Mouse (Mus musculus) liver, adult 2 months (tissue): Measurements from ENCODE around the gene Lmnb2. TPM values are rescaled to one million over a fixed set of nuclear protein-coding genes. Genes with fewer than 3 reads are reported as not detected.
A peak's percentile ranks its signal among the peaks of the same experiment; 100 is the strongest.

ENCODE experiments used
- DNase-seq: peaks from one replicate; pipeline ENCODE4 v3.0.0-alpha.2; 2011; ENCODE audit warnings: low read depth, low spot score; ENCODE audit errors: extremely low read depth
- H3K27ac ChIP-seq: fragments of 200-500 bp; replicated peaks from 2 replicates; pipeline ENCODE4 v1.5.1; 2012; ENCODE audit warnings: low read depth, mild to moderate bottlenecking, control low read depth, inconsistent platforms, low read length; ENCODE audit not compliant: insufficient read depth
- H3K27me3 ChIP-seq: fragments of 200-500 bp; 2 replicates; pipeline ENCODE4 v1.6.1; 2012; ENCODE audit warnings: mild to moderate bottlenecking, moderate library complexity, low read length, inconsistent platforms; ENCODE audit not compliant: control insufficient read depth, insufficient read depth
- H3K36me3 ChIP-seq: fragments of 200-500 bp; 2 replicates; pipeline ENCODE4 v1.6.1; 2012; ENCODE audit warnings: low read length, inconsistent platforms; ENCODE audit not compliant: control insufficient read depth, insufficient read depth
- H3K4me1 ChIP-seq: fragments of 200-500 bp; 2 replicates; pipeline ENCODE4 v1.6.1; 2011; ENCODE audit warnings: low read length; ENCODE audit not compliant: control insufficient read depth, insufficient read depth
- H3K4me3 ChIP-seq: fragments of 200-500 bp; 2 replicates; pipeline ENCODE4 v1.5.1; 2011; ENCODE audit warnings: low read depth, mild to moderate bottlenecking, control low read depth, low read length, moderate library complexity; ENCODE audit not compliant: insufficient read depth
- H3K79me2 ChIP-seq: fragments of 200-500 bp; 2 replicates; pipeline ENCODE4 v1.6.1; 2012; ENCODE audit warnings: inconsistent platforms, mild to moderate bottlenecking, low read length, moderate library complexity; ENCODE audit not compliant: control insufficient read depth, insufficient read depth
- H3K9ac ChIP-seq: fragments of 200-500 bp; 2 replicates; pipeline ENCODE4 v1.6.1; 2012; ENCODE audit warnings: low read depth, mild to moderate bottlenecking, control low read depth, inconsistent platforms, low read length
- CTCF ChIP-seq: fragments of 200-500 bp; IDR thresholded peaks from 2 replicates; pipeline ENCODE4 v1.5.1; 2011; ENCODE audit warnings: low read depth, low read length, control low read depth
- POLR2A ChIP-seq: fragments of 200-500 bp; IDR thresholded peaks from 2 replicates; pipeline ENCODE4 v1.6.1; 2011; ENCODE audit warnings: low read length, control low read depth; ENCODE audit not compliant: insufficient read depth; ENCODE audit errors: extremely low read depth
- WGBS: fragments of 180-500 bp; shearing (Covaris S2); methylation state at CpG from one replicate; pipeline ENCODE4 v1.1.7; 2018; 5-methylcytosine and 5-hydroxymethylcytosine counted together
- polyA plus RNA-seq: library from polyadenylated mRNA; depleted of rRNA; stranded (reverse); fragments of >200 nt; gene quantifications from 2 replicates; pipeline ENCODE4 v1.2.3, GENCODE M21; 2012
- total RNA-seq: library from RNA; depleted of rRNA; stranded (reverse); fragments of >200 nt; gene quantifications from 2 replicates; pipeline ENCODE4 v1.2.3, GENCODE M21; 2014

Lmnb2 gene
- total and polyA plus RNA-seq, 2 experiments, result 3.3 to 6.6 TPM

DNA sequence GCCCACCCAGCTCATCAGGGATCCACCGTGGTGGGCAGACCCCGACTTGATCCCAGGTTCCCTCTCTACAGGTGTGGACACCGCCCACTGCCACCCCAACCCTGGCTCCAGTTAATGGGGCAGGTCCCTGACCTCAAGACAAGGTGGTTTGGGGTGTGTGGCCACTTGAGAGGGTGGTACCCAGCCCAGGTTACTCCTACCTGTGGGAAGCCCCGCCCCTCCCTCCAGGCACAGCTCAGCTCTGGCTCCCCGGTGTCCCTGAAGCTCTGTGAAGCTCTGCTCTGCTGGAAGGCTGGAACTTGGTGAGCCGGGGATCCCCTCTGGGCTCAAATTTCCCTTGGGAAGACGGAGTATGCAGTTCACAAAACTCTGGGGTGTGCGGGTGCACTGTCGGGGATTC lies 46.5 kb downstream of the Lmnb2 start, which contains the start of gene Tmprss9:
TSS of gene Tmprss9 (plus strand) at position 268 of the 400 bp plus-strand sequence.
- Histone ChIP-seq H3K27ac (peak within 1 kb of the TSS; percentile 14; the same call in 1 of the 2 replicates), H3K36me3 (no peaks in the 10 kb centered on the region), H3K9ac (0 out of 2 replicates have a peak within 1 kb of the TSS, but pooled peaks have one; percentile 4), H3K4me3 (no peak within 1 kb of the TSS), H3K79me2 (no peaks in the 10 kb centered on the region), H3K27me3 (no peaks in the 10 kb centered on the region), H3K4me1 (peaks cover 5% of the 10 kb centered on the region)
- TF ChIP-seq CTCF (no peak), POLR2A (no peak)
- DNase-seq, result no peak
- WGBS, result 44% methylated on average over 9 of the region's 9 CpGs

DNA sequence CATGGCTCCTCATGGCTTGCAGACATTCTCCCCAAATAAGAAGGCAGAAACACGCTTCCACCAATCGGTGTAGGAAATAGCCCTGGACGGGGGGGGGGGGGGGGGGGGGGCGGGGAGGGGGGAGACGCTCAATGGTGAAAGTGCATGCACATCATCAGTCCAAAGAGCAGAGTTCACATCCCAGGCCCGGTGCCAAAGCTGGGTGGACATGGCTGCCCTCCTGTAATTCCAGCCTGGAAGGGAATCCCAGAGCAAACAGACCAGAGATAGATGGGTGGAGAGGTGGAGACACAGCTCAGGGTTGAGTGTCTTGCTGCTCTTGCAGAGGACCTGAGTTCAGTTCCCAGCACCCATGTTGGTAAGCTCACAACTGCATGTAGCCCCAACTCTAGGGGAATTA lies 47.1 kb downstream of the Lmnb2 start:
- Histone ChIP-seq H3K27me3 (no peaks in the 10 kb centered on the region), H3K79me2 (no peaks in the 10 kb centered on the region), H3K27ac (peak overlapping the region; percentile 14; the same call in 1 of the 2 replicates), H3K9ac (0 out of 2 replicates have a peak overlapping the region, but pooled peaks have one; percentile 4), H3K4me1 (peaks cover 5% of the 10 kb centered on the region), H3K36me3 (no peaks in the 10 kb centered on the region), H3K4me3 (no peak overlapping the region)
- peak; percentile 92 for DNase-seq
- 5% methylated on average over 4 of the region's 6 CpGs for WGBS
- TF ChIP-seq POLR2A (no peak), CTCF (no peak)

DNA sequence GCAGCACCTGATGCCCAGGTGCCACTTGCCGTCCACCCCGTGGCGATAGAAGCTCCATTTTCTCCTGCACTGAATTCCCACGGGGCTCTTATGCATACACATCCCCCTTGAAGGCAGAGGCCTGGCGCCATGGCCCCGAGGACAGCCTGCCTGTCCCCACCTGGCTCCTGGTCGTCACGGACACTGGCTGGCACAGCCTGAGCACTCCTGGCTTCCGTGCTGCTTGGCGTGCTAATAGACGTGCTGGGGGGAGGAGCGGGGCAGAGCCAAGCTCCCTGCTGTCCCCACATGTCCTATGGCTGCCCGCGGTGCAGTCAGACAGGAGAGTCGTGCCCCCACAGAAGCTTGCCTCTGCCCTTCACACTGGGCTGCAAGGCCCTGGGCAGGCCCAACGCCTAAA lies 53.6 kb downstream of the Lmnb2 start:
- H3K4me1 ChIP-seq, result no peaks in the 10 kb centered on the region
- H3K27ac ChIP-seq, result no peak overlapping the region
- no peak overlapping the region for H3K9ac ChIP-seq
- WGBS, result 83% methylated on average over 16 of the region's 16 CpGs
- no peaks in the 10 kb centered on the region for H3K79me2 ChIP-seq
- TF ChIP-seq CTCF (no peak), POLR2A (no peak)
- no peaks in the 10 kb centered on the region for H3K27me3 ChIP-seq
- H3K4me3 ChIP-seq, result no peak overlapping the region
- DNase-seq, result no peak
- H3K36me3 ChIP-seq, result no peaks in the 10 kb centered on the region

DNA sequence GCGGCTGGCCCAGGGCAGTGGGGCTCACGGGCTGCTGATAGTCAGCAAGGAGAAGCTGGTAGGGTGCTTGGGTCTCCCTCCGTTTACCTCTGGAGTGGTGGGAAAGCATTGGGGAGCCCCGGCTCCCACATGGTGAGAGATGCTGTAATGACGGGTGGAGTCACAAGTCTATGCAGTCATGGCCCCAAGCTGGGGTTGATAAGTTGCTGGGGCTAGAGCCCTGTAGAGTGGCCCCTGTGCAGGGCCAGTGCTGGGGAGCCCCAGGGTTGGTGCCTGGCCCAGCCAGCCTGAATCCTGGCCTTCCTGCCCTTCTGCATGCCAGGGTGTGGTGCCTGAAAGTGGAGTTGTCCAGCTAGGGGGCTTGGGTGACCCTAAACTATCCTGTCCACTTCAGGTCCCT lies 55.7 kb downstream of the Lmnb2 start:
- no peaks in the 10 kb centered on the region for H3K36me3 ChIP-seq
- no peak overlapping the region for H3K27ac ChIP-seq
- peaks cover 10% of the 10 kb centered on the region for H3K79me2 ChIP-seq
- TF ChIP-seq CTCF, result no peak
- TF ChIP-seq POLR2A, result no peak
- H3K9ac ChIP-seq, result no peak overlapping the region
- no peaks in the 10 kb centered on the region for H3K4me1 ChIP-seq
- no peak overlapping the region for H3K4me3 ChIP-seq
- no peak for DNase-seq
- H3K27me3 ChIP-seq, result no peaks in the 10 kb centered on the region
- 94% methylated on average over 5 of the region's 5 CpGs for WGBS

DNA sequence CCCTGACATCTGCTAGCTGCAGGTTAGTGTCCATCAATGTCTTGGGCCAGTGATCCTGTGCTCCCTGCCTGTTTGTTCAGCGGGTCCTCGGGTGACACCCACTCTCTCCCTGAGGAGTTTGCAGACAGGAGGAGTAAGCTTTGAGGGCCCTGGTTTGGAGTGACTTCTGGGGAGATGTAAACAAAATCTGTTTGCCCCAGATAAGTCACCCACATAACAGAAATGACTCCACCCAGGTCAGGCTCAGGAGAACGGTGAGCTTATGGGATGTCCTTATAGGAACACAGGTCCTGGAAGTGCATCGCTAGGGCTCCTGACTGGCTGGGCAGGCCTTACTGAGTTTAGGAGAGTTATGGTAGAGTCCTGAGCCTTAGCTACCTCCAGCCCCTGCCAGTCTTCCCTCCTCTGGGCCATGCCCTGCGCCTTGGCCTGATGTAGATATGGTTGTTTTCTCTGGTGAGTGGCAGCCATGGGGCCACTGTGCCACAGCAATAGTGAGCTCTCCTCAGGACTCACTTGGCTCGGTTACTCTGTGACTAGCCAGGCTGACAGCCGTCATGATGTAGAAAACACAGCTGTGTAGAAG lies 59.6 kb downstream of the Lmnb2 start:
- TF ChIP-seq POLR2A (no peak), CTCF (no peak)
- WGBS, result 75% methylated on average over 7 of the region's 7 CpGs
- Histone ChIP-seq H3K4me3 (no peak overlapping the region), H3K27me3 (no peaks in the 10 kb centered on the region), H3K79me2 (peaks cover 30% of the 10 kb centered on the region), H3K27ac (no peak overlapping the region), H3K9ac (no peak overlapping the region), H3K4me1 (peaks cover 6% of the 10 kb centered on the region), H3K36me3 (no peaks in the 10 kb centered on the region)
- DNase-seq, result no peak

DNA sequence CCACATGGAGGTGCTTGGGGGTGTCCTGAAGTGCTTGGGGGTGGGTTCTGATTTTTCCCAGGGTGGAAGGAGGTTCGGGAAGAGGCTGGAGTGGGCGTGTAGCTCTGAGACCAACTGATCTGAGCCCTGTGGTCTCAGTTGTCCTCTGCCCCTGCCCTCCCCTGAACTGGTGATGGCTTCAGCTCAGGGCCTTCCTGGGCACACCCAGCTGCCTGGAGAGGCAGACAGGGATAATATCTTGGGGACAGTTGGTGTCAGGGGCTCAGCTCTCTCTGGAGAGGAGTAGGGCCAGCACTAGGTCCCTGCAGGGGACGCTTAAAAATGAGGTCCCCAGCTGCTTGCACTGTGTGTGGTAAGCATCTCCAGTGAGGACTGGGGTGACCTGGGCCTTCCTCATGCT lies 60.2 kb downstream of the Lmnb2 start:
- WGBS, result 80% methylated on average over 3 of the region's 3 CpGs
- no peak overlapping the region for H3K27ac ChIP-seq
- TF ChIP-seq CTCF (no peak), POLR2A (no peak)
- no peaks in the 10 kb centered on the region for H3K27me3 ChIP-seq
- H3K4me1 ChIP-seq, result peaks cover 6% of the 10 kb centered on the region
- H3K36me3 ChIP-seq, result no peaks in the 10 kb centered on the region
- H3K4me3 ChIP-seq, result no peak overlapping the region
- H3K9ac ChIP-seq, result no peak overlapping the region
- peaks cover 30% of the 10 kb centered on the region for H3K79me2 ChIP-seq
- DNase-seq, result no peak
